Mouse (Mus musculus): ENCODE results near the gene Brcc3. TPM values are rescaled to one million over a fixed set of nuclear protein-coding genes. Genes with fewer than 3 reads are reported as not detected.

The Brcc3 gene
- polyA plus RNA-seq (2012; rRNA removed; ENCODE audit: low replicate concordance): 7.8 and 9.4 TPM in 2 replicates

DNA sequence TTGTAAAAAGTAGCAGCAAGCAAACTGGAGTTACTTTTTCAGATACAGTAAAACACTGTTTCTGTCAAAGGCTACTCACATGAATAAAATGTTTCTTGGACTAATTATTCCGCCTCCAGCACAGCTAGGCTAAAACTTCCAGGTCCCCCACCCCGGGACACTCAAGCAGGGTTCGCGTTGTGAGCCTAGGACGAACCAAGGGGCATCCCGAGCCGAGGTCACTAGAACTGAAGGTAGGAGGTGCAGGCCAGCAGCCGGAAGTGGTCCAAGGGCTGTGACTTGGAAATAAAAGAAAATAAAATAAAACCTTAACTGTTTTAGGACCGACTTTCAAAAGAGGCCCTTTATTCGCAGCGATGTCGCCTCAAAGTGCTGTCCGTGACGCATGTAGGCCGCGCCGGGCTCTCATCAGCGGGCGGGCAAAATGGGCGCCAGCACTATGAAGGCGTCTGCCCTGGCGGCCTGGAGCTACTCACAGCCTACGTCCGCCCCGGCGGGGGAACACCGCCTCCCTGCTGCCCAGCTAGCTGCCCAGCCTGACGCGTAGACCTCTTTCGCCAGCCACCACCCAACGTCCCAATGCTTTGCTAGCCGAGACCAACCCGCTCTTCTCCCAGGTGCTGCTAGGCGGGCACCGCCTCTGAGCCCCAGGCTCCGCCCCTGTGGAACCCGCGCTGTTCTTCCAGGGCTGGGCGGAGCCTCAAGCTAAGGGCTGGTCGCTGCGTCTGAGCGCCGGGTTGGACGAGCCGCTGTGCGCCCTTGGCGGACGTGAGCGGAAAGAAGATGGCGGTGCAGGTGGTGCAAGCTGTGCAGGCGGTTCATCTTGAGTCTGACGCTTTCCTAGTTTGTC, at the start of gene Brcc3, which contains the start of the genes Cmc4 and Mtcp1:
Gene Brcc3, plus strand, starts transcription at position 693 of the 850 bp plus-strand sequence.
Gene Cmc4, minus strand, starts transcription at position 649 of the 850 bp plus-strand sequence.
Gene Mtcp1, minus strand, starts transcription at position 653 of the 850 bp plus-strand sequence.

DNA sequence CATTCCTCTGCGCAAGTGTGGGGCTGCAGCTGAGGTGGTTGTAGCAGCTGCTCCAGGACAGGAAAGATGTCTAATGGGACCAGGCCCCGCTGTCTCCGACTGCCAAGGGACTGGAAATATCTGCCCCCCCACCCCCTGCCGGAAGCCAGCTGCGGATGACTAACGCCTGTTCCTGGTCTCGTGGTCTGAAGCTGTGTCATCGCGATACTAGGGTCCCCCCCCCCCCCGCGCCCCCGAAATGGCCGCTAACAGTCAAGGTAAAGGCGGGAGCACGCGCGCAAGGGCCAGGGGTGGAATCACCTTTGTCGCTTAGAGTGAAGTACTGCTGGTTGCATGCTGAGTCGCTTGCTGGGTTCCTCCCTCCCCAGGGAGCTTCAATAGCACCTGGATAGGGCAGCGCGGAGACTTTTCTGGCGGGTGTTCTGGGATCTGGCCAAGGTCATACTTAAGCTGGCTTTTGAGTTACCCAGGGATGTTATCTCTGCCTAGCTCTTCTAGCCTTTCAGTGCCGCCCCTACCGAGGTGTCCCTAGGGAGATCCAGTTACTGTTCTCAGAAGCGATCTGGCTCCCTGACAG, 34.1 kb upstream of the Brcc3 start, which contains the start of the genes Fundc2 and F8:
Gene Fundc2, plus strand, starts transcription at position 205 of the 577 bp plus-strand sequence.
Gene F8, minus strand, starts transcription at position 421 of the 577 bp plus-strand sequence.

Other genes with a start within 250 kb of the Brcc3 start
- 14.5 and 16.3 TPM in 2 replicates for gene Fundc2, start 34.2 kb upstream of the Brcc3 start, polyA plus RNA-seq (2012; rRNA removed; ENCODE audit: low replicate concordance)
- gene F8, start 34.0 kb upstream of the Brcc3 start, polyA plus RNA-seq (2012; rRNA removed; ENCODE audit: low replicate concordance): 0.77 and 1.8 TPM in 2 replicates
- 3.4 and 6.8 TPM in 2 replicates for gene Cmc4, start within 50 bp of the Brcc3 start, polyA plus RNA-seq (2012; rRNA removed; ENCODE audit: low replicate concordance)
- 6.7 and 7.5 TPM in 2 replicates for gene Mtcp1, start within 50 bp of the Brcc3 start, polyA plus RNA-seq (2012; rRNA removed; ENCODE audit: low replicate concordance)
- gene Vbp1, start 97.7 kb downstream of the Brcc3 start, polyA plus RNA-seq (2012; rRNA removed; ENCODE audit: low replicate concordance): 3.2 and 4.8 TPM in 2 replicates
- 0.07 and 0.58 TPM in 2 replicates for gene Rab39b, start 161.6 kb downstream of the Brcc3 start, polyA plus RNA-seq (2012; rRNA removed; ENCODE audit: low replicate concordance)